Mouse (Mus musculus): ENCODE results near the gene Hhat. TPM values are rescaled to one million over a fixed set of nuclear protein-coding genes. Genes with fewer than 3 reads are reported as not detected.

Gene Hhat
- total and polyA plus RNA-seq, 3 experiments: 0.39 to 1.0 TPM; not detected in 1

DNA sequence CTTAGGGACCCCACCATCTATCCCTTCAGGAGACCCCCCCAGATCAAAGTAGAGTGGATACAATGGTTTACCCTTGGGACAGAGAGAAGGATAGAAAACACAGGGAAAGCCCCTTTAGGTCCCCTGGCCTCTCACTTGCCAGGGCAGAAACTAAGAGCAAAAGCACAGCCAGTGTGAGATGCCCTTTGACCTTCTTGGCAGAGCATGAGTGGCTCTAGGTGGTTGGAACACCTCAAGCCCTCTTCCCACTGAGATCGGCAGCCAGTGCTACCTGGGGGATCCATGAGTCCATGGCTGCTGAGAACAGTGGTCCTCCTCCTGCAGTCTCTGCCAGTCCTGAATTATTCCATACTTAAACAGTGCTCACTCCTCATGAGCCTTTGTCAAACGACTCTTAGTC is 44.8 kb upstream of the Hhat start:
- no peaks in the 10 kb centered on the region for H3K79me2 ChIP-seq (ENCODE audit: control insufficient read depth, insufficient read depth, low read length, poor library complexity)
- H3K9ac ChIP-seq (ENCODE audit: control insufficient read depth, low read depth, low read length, poor library complexity, severe bottlenecking): no peak overlapping the region
- H3K27ac ChIP-seq (ENCODE audit: control insufficient read depth, low read depth, low read length): no peak overlapping the region
- no peak for DNase-seq (ENCODE audit: low read depth, low spot score)
- no peaks in the 10 kb centered on the region for H3K36me3 ChIP-seq (ENCODE audit: control insufficient read depth in 1 of 2, insufficient read depth in 2 of 2, low read length in 2 of 2)
- no peaks in the 10 kb centered on the region; a peak in 1 of 4 replicates for H3K4me1 ChIP-seq (ENCODE audit: control insufficient read depth in 1 of 2, insufficient read depth in 2 of 2, low read length in 2 of 2)
- H3K4me3 ChIP-seq (ENCODE audit: control insufficient read depth in 1 of 2, insufficient read depth in 1 of 2, low read depth in 2 of 2, low read length in 2 of 2): no peak overlapping the region
- H3K27me3 ChIP-seq (ENCODE audit: control insufficient read depth in 1 of 2, insufficient read depth in 2 of 2, low read length in 2 of 2): no peaks in the 10 kb centered on the region
- no peaks in the 10 kb centered on the region for H3K9me3 ChIP-seq (replicated peaks; ENCODE audit: insufficient read depth, low read length)
- TF ChIP-seq TBP (IDR thresholded peaks at IDR 0.05; ENCODE audit: low read depth, low read length): no peak
- TF ChIP-seq MYC (IDR thresholded peaks at IDR 0.05; ENCODE audit: low read depth, low read length): no peak
- no peak for TF ChIP-seq TCF12 (IDR thresholded peaks at IDR 0.05; ENCODE audit: low read depth, low read length)
- TF ChIP-seq BHLHE40 (IDR thresholded peaks at IDR 0.05; ENCODE audit: borderline replicate concordance, low read depth, low read length): no peak
- TF ChIP-seq EP300 (IDR thresholded peaks at IDR 0.05; ENCODE audit: low read depth in 1 of 2, low read length in 2 of 2): no peak
- no peak for TF ChIP-seq POLR2AphosphoS2 (IDR thresholded peaks at IDR 0.05; ENCODE audit: low read length)
- no peak for TF ChIP-seq NELFE (IDR thresholded peaks at IDR 0.05; ENCODE audit: low read depth, low read length)

GRCm38 (mm10) chr1:192814700-192815099 is 43.7 kb upstream of the Hhat start:
- no peak overlapping the region for H3K27ac ChIP-seq (ENCODE audit: control insufficient read depth, low read depth, low read length)
- H3K79me2 ChIP-seq (ENCODE audit: control insufficient read depth, insufficient read depth, low read length, poor library complexity): no peaks in the 10 kb centered on the region

DNA sequence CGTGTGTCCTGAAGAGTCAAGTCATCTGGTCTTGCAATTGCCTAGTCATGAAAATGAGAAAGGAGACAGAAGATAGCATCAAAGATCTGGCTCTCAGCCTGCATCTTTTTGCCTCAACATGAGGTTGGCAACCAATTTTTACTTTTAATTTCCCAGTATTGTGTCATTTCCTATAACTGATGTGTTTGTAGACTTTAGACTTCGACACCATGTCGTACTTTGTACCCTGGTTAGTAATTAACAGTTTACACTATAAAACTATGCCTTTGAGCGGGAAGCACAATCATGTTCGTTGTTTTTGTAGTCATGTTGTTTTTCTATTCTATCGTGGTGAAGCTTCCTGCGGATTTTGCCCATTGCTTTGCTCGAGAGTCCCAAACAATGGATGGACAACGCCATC is 41.7 kb upstream of the Hhat start:
- Histone ChIP-seq H3K36me3 (ENCODE audit: control insufficient read depth in 1 of 2, insufficient read depth in 2 of 2, low read length in 2 of 2) (no peaks in the 10 kb centered on the region), H3K9me3 (replicated peaks; ENCODE audit: insufficient read depth, low read length) (no peaks in the 10 kb centered on the region), H3K4me1 (ENCODE audit: control insufficient read depth in 1 of 2, insufficient read depth in 2 of 2, low read length in 2 of 2) (no peaks in the 10 kb centered on the region; a peak in 1 of 4 replicates), H3K27ac (ENCODE audit: control insufficient read depth, low read depth, low read length) (no peak overlapping the region), H3K9ac (ENCODE audit: control insufficient read depth, low read depth, low read length, poor library complexity, severe bottlenecking) (no peak overlapping the region), H3K79me2 (ENCODE audit: control insufficient read depth, insufficient read depth, low read length, poor library complexity) (no peaks in the 10 kb centered on the region), H3K4me3 (ENCODE audit: control insufficient read depth in 1 of 2, insufficient read depth in 1 of 2, low read depth in 2 of 2, low read length in 2 of 2) (no peak overlapping the region), H3K27me3 (ENCODE audit: control insufficient read depth in 1 of 2, insufficient read depth in 2 of 2, low read length in 2 of 2) (no peaks in the 10 kb centered on the region; a peak in 2 of 4 replicates)
- DNase-seq (ENCODE audit: low read depth, low spot score): no peak
- TF ChIP-seq SIN3A (IDR thresholded peaks at IDR 0.05; ENCODE audit: low read length): no peak
- TF ChIP-seq CHD2 (IDR thresholded peaks at IDR 0.05; ENCODE audit: low read length): no peak
- TF ChIP-seq GABPA (IDR thresholded peaks at IDR 0.05; ENCODE audit: low read depth, low read length): no peak
- no peak for TF ChIP-seq JUND (IDR thresholded peaks at IDR 0.05; ENCODE audit: low read depth, low read length)
- TF ChIP-seq HCFC1 (IDR thresholded peaks at IDR 0.05; ENCODE audit: low read depth, low read length): no peak
- TF ChIP-seq MXI1 (IDR thresholded peaks at IDR 0.05; ENCODE audit: low read depth, low read length): no peak
- no peak for TF ChIP-seq MAFK (IDR thresholded peaks at IDR 0.05; ENCODE audit: borderline replicate concordance, low read depth, low read length)
- no peak for TF ChIP-seq ETS1 (IDR thresholded peaks at IDR 0.05; ENCODE audit: low read depth, low read length)

More at GRCm38 (mm10) chr1:192814700-192815099, 43.7 kb upstream of the Hhat start:
- Histone ChIP-seq H3K9me3 (replicated peaks; ENCODE audit: insufficient read depth, low read length) (no peaks in the 10 kb centered on the region), H3K36me3 (ENCODE audit: control insufficient read depth in 1 of 2, insufficient read depth in 2 of 2, low read length in 2 of 2) (no peaks in the 10 kb centered on the region), H3K27me3 (ENCODE audit: control insufficient read depth in 1 of 2, insufficient read depth in 2 of 2, low read length in 2 of 2) (no peaks in the 10 kb centered on the region), H3K4me1 (ENCODE audit: control insufficient read depth in 1 of 2, insufficient read depth in 2 of 2, low read length in 2 of 2) (no peaks in the 10 kb centered on the region; a peak in 1 of 4 replicates), H3K9ac (ENCODE audit: control insufficient read depth, low read depth, low read length, poor library complexity, severe bottlenecking) (no peak overlapping the region), H3K4me3 (ENCODE audit: control insufficient read depth in 1 of 2, insufficient read depth in 1 of 2, low read depth in 2 of 2, low read length in 2 of 2) (no peak overlapping the region)
- no peak for DNase-seq (ENCODE audit: low read depth, low spot score)
- no peak for TF ChIP-seq MEF2A (IDR thresholded peaks at IDR 0.05; ENCODE audit: extremely low read depth, insufficient replicate concordance, low read depth, low read length, poor library complexity, severe bottlenecking)
- TF ChIP-seq RAD21 (IDR thresholded peaks at IDR 0.05; ENCODE audit: low read depth, low read length): no peak
- TF ChIP-seq E2F4 (IDR thresholded peaks at IDR 0.05; ENCODE audit: borderline replicate concordance, low read depth, low read length): no peak
- TF ChIP-seq CHD1 (IDR thresholded peaks at IDR 0.05; ENCODE audit: low read depth, low read length): no peak
- no peak for TF ChIP-seq ZMIZ1 (IDR thresholded peaks at IDR 0.05; ENCODE audit: low read depth, low read length)
- TF ChIP-seq CTCF (IDR thresholded peaks at IDR 0.05 in 2 of 3, conservative IDR thresholded peaks at IDR 0.05 in 1 of 3; ENCODE audit: control insufficient read depth in 1 of 3, insufficient read depth in 1 of 3, low read depth in 2 of 3, low read length in 3 of 3, poor library complexity in 1 of 3, severe bottlenecking in 1 of 3): no peak

Measured in MEL (cell line).